Comparison of ENCODE assay signal across 7 mouse cellular contexts in genomic region chr2:31298814-31299213, GRCm38 (mm10). TPM values are rescaled to one million over a fixed set of nuclear protein-coding genes. Genes with fewer than 3 reads are reported as not detected.
A peak's percentile ranks its signal among the peaks of the same experiment; 100 is the strongest.
DNase-seq lines count a peak whose midpoint lies in the region; ATAC-seq and TF ChIP-seq lines count a peak whose summit lies in the region.

No protein-coding gene starts in this region.

- TF ChIP-seq CTCF in cortical plate, adult 2 months (IDR thresholded peaks at IDR 0.05; ENCODE audit: extremely low read depth, insufficient read depth, low read length), result no peak

- H3K27ac ChIP-seq in hindbrain, embryonic 10.5 days, result peak overlapping the region; percentile 85; the same call in 1 of the 2 replicates
- no peak overlapping the region for H3K27ac ChIP-seq in hindbrain, embryonic 14.5 days
- no peak overlapping the region for H3K27ac ChIP-seq in cortical plate, adult 2 months (ENCODE audit: insufficient read depth, low read length)
- no peak overlapping the region for H3K27ac ChIP-seq in forebrain, embryonic 16.5 days (ENCODE audit: low read length)
- H3K27ac ChIP-seq in midbrain, embryonic 14.5 days (replicated peaks; ENCODE audit: low read depth, low read length), result no peak overlapping the region

- no peak for ATAC-seq in hindbrain, embryonic 14.5 days (ENCODE audit: low FRiP score)
- ATAC-seq in forebrain, embryonic 16.5 days, result 0 out of 2 replicates have a peak, but pooled peaks have one; percentile 34
- no peak for ATAC-seq in midbrain, embryonic 14.5 days (ENCODE audit: low FRiP score, low TSS enrichment)

- no peak for TF ChIP-seq POLR2A in cortical plate, adult 2 months (IDR thresholded peaks at IDR 0.05; ENCODE audit: extremely low read depth, insufficient read depth, low read length)

- H3K4me2 ChIP-seq in hindbrain, embryonic 14.5 days (replicated peaks), result no peak overlapping the region; the same call in none of the 2 replicates
- peak overlapping the region; percentile 6 for H3K4me2 ChIP-seq in forebrain, embryonic 16.5 days (ENCODE audit: low read length)
- peak overlapping the region; percentile 57 for H3K4me2 ChIP-seq in midbrain, embryonic 14.5 days (ENCODE audit: low read length)

- intact Hi-C loops in left cerebral cortex, postnatal 25 days (cut with DNase I), result loop anchor here (10.0 kb wide), 1 partner anchor 274 kb away; no protein-coding TSS in a partner anchor

- peak overlapping the region; percentile 56 for H3K4me3 ChIP-seq in hindbrain, embryonic 10.5 days
- H3K4me3 ChIP-seq in hindbrain, embryonic 14.5 days (replicated peaks; ENCODE audit: low read length), result no peak overlapping the region
- H3K4me3 ChIP-seq in cortical plate, adult 2 months (ENCODE audit: insufficient read depth, low read length), result peak overlapping the region; percentile 18; the same call in 1 of the 2 replicates
- no peak overlapping the region for H3K4me3 ChIP-seq in forebrain, embryonic 16.5 days (replicated peaks; ENCODE audit: low read length)
- peak overlapping the region; percentile 42; the same call in 1 of the 2 replicates for H3K4me3 ChIP-seq in midbrain, embryonic 14.5 days (replicated peaks; ENCODE audit: low read depth, low read length)

- peaks cover 4% of the 10 kb centered on the region; the same call in 1 of the 2 replicates for H3K36me3 ChIP-seq in hindbrain, embryonic 10.5 days
- peaks cover 10% of the 10 kb centered on the region for H3K36me3 ChIP-seq in hindbrain, embryonic 14.5 days (replicated peaks; ENCODE audit: control insufficient read depth, insufficient read depth)
- no peaks in the 10 kb centered on the region for H3K36me3 ChIP-seq in forebrain, embryonic 16.5 days (ENCODE audit: control insufficient read depth, insufficient read depth)
- H3K36me3 ChIP-seq in midbrain, embryonic 14.5 days (ENCODE audit: control insufficient read depth, insufficient read depth, low read length), result peaks cover 8% of the 10 kb centered on the region

- no peaks in the 10 kb centered on the region for H3K9me3 ChIP-seq in hindbrain, embryonic 10.5 days
- H3K9me3 ChIP-seq in hindbrain, embryonic 14.5 days (ENCODE audit: control insufficient read depth, low read length), result no peaks in the 10 kb centered on the region
- no peaks in the 10 kb centered on the region for H3K9me3 ChIP-seq in forebrain, embryonic 16.5 days (ENCODE audit: control insufficient read depth, low read length)
- no peaks in the 10 kb centered on the region for H3K9me3 ChIP-seq in midbrain, embryonic 14.5 days (ENCODE audit: control insufficient read depth, low read length)

- 53% methylated on average over 4 of the region's 4 CpGs for WGBS in hindbrain, embryonic 10.5 days
- WGBS in hindbrain, embryonic 14.5 days, result 55% methylated on average over 4 of the region's 4 CpGs
- WGBS in forebrain, embryonic 16.5 days, result 43% methylated on average over 4 of the region's 4 CpGs
- 41% methylated on average over 4 of the region's 4 CpGs for WGBS in midbrain, embryonic 14.5 days

- H3K4me1 ChIP-seq in hindbrain, embryonic 10.5 days (replicated peaks), result peaks cover 19% of the 10 kb centered on the region
- no peaks in the 10 kb centered on the region; the same call in 1 of the 2 replicates for H3K4me1 ChIP-seq in hindbrain, embryonic 14.5 days (replicated peaks; ENCODE audit: control insufficient read depth, insufficient read depth, low read length)
- H3K4me1 ChIP-seq in cortical plate, adult 2 months (ENCODE audit: control insufficient read depth, insufficient read depth, low read length), result no peaks in the 10 kb centered on the region
- H3K4me1 ChIP-seq in forebrain, embryonic 16.5 days (replicated peaks; ENCODE audit: control insufficient read depth, insufficient read depth, low read length), result peaks cover 7% of the 10 kb centered on the region
- H3K4me1 ChIP-seq in midbrain, embryonic 14.5 days (ENCODE audit: control insufficient read depth, insufficient read depth, low read length), result peaks cover 10% of the 10 kb centered on the region; the same call in 1 of the 2 replicates

- no peak for DNase-seq in hindbrain, embryonic 10.5 days (ENCODE audit: low spot score)
- DNase-seq in hindbrain, embryonic 14.5 days (ENCODE audit: low spot score), result no peak
- peak; percentile 25 for DNase-seq in midbrain, embryonic 14.5 days
- DNase-seq in left cerebral cortex, postnatal 25 days (ENCODE audit: low spot score in 2 of 2), result no peak
- no peak for DNase-seq in testis, postnatal 14 days (ENCODE audit: low spot score)

- H3K27me3 ChIP-seq in hindbrain, embryonic 10.5 days (ENCODE audit: insufficient read depth, poor library complexity, severe bottlenecking), result no peaks in the 10 kb centered on the region
- H3K27me3 ChIP-seq in hindbrain, embryonic 14.5 days (ENCODE audit: control insufficient read depth, insufficient read depth, low read length), result no peaks in the 10 kb centered on the region
- no peaks in the 10 kb centered on the region for H3K27me3 ChIP-seq in forebrain, embryonic 16.5 days (replicated peaks; ENCODE audit: control insufficient read depth, insufficient read depth, low read length)
- no peaks in the 10 kb centered on the region for H3K27me3 ChIP-seq in midbrain, embryonic 14.5 days (ENCODE audit: control insufficient read depth, insufficient read depth, low read length)

- no peak overlapping the region for H3K9ac ChIP-seq in hindbrain, embryonic 14.5 days
- no peak overlapping the region for H3K9ac ChIP-seq in forebrain, embryonic 16.5 days (replicated peaks; ENCODE audit: low read depth, low read length)
- H3K9ac ChIP-seq in midbrain, embryonic 14.5 days (replicated peaks; ENCODE audit: low read length), result no peak overlapping the region

RNA-seq across cellular contexts. Expression of gene Hmcn2, which starts 15.4 kb away (rescaled TPM):
- 0.21 TPM in 1 of 2 replicates, not detected in the other for polyA plus RNA-seq in hindbrain, embryonic 10.5 days (2016; fragmentation: Nextera tagmentation; extraction: Ambion mirVana)
- polyA plus RNA-seq in hindbrain, embryonic 14.5 days (2014; fragmentation: Nextera tagmentation; extraction: Ambion mirVana), result 0.14 and 0.37 TPM in 2 replicates
- 1.5 TPM in 2 replicates for polyA plus RNA-seq in cortical plate, adult 2 months (2012; rRNA removed)
- polyA plus RNA-seq in forebrain, embryonic 16.5 days (2015; fragmentation: Nextera tagmentation; extraction: Ambion mirVana), result 0.11 and 0.22 TPM in 2 replicates
- 0.08 and 0.22 TPM in 2 replicates for polyA plus RNA-seq in midbrain, embryonic 14.5 days (2014; fragmentation: Nextera tagmentation; extraction: Ambion mirVana)
- under 1 TPM; 0.21 to 0.32 TPM for total RNA-seq in left cerebral cortex, postnatal 25 days (2021)

RNA-seq across cellular contexts. Expression of gene Ncs1, which starts 53.2 kb away (rescaled TPM):
- polyA plus RNA-seq in hindbrain, embryonic 10.5 days (2016; fragmentation: Nextera tagmentation; extraction: Ambion mirVana), result 49.7 and 65.9 TPM in 2 replicates
- polyA plus RNA-seq in hindbrain, embryonic 14.5 days (2014; fragmentation: Nextera tagmentation; extraction: Ambion mirVana), result 213 TPM in 2 replicates
- polyA plus RNA-seq in cortical plate, adult 2 months (2012; rRNA removed), result 167 and 176 TPM in 2 replicates
- polyA plus RNA-seq in forebrain, embryonic 16.5 days (2015; fragmentation: Nextera tagmentation; extraction: Ambion mirVana), result 112 and 119 TPM in 2 replicates
- polyA plus RNA-seq in midbrain, embryonic 14.5 days (2014; fragmentation: Nextera tagmentation; extraction: Ambion mirVana), result 167 and 185 TPM in 2 replicates
- 100 to 1,000 TPM; 196 to 203 TPM for total RNA-seq in left cerebral cortex, postnatal 25 days (2021)

Comparison
In these comparisons a context has a peak if more than half of its experiments do, and no peak if none do; other contexts are left out.
1. H3K4me3 ChIP-seq: peak in hindbrain, embryonic 10.5 days (single experiment), cortical plate, adult 2 months (single experiment) and midbrain, embryonic 14.5 days (single experiment); none in hindbrain, embryonic 14.5 days (single experiment) and forebrain, embryonic 16.5 days (single experiment).